Mouse (Mus musculus) stomach, postnatal 0 days (tissue): Measurements from ENCODE around the gene Spag5. TPM values are rescaled to one million over a fixed set of nuclear protein-coding genes. Genes with fewer than 3 reads are reported as not detected.

ENCODE experiments used
- ATAC-seq: fragments of 200-750 bp; cut with Nextera tagmentation; 2 replicates; pipeline ENCODE4 v1.8.0; 2017; ENCODE audit not compliant: low FRiP score, low TSS enrichment
- DNase-seq: peaks from one replicate; pipeline ENCODE4 v3.0.0-alpha.2; 2016; ENCODE audit warnings: low spot score
- H3K27ac ChIP-seq: fragments of 300-500 bp; sonication (generic); replicated peaks from 2 replicates; pipeline ENCODE4 v1.5.1; 2014; ENCODE audit warnings: mild to moderate bottlenecking, control low read depth
- H3K27me3 ChIP-seq: fragments of 300-500 bp; sonication (generic); 2 replicates; pipeline ENCODE4 v1.6.1; 2014; ENCODE audit warnings: low read length; ENCODE audit not compliant: control insufficient read depth, insufficient read depth
- H3K36me3 ChIP-seq: fragments of 300-500 bp; sonication (generic); 2 replicates; pipeline ENCODE4 v1.6.1; 2014; ENCODE audit warnings: low read length, mixed read lengths; ENCODE audit not compliant: control insufficient read depth, insufficient read depth
- H3K4me1 ChIP-seq: fragments of 300-500 bp; sonication (generic); replicated peaks from 2 replicates; pipeline ENCODE4 v1.6.1; 2014; ENCODE audit warnings: antibody characterized with exemption; ENCODE audit not compliant: control insufficient read depth, insufficient read depth
- H3K4me2 ChIP-seq: fragments of 300-500 bp; sonication (generic); replicated peaks from 2 replicates; pipeline ENCODE4 v1.6.1; 2014; ENCODE audit warnings: low read depth, mild to moderate bottlenecking, control low read depth, moderate library complexity
- H3K4me3 ChIP-seq: fragments of 300-500 bp; sonication (generic); 2 replicates; pipeline ENCODE4 v1.5.1; 2014; ENCODE audit warnings: low read depth, low read length, control low read depth
- H3K9ac ChIP-seq: fragments of 300-500 bp; sonication (generic); 2 replicates; pipeline ENCODE4 v1.6.1; 2014; ENCODE audit warnings: mild to moderate bottlenecking, low read length, control low read depth, mixed read lengths
- H3K9me3 ChIP-seq: fragments of 300-500 bp; sonication (generic); 2 replicates; pipeline ENCODE4 v1.6.1; 2016; ENCODE audit warnings: low read length; ENCODE audit not compliant: control insufficient read depth
- CTCF ChIP-seq: IDR thresholded peaks from 2 replicates; pipeline ENCODE4 v1.5.1; 2016; ENCODE audit warnings: antibody characterized with exemption, low read depth, mild to moderate bottlenecking, moderate library complexity
- EP300 ChIP-seq: optimal IDR thresholded peaks from 2 replicates; pipeline ENCODE3; 2016; ENCODE audit warnings: antibody characterized with exemption
- WGBS: fragments of 180-500 bp; shearing (Covaris S2); extraction: QIAGEN DNeasy Blood & Tissue Kit; methylation state at CpG from one replicate; pipeline ENCODE4 v1.1.7; 2014; 5-methylcytosine and 5-hydroxymethylcytosine counted together
- polyA plus RNA-seq: library from polyadenylated mRNA; unstranded; fragments of >200 nt; fragmentation: Nextera tagmentation; extraction: Ambion mirVana; gene quantifications from 2 replicates; pipeline ENCODE4 v1.2.1, GENCODE M21; 2015

Gene Spag5
- polyA plus RNA-seq, 1 experiment from 2014 or later, result 5.7 TPM

DNA sequence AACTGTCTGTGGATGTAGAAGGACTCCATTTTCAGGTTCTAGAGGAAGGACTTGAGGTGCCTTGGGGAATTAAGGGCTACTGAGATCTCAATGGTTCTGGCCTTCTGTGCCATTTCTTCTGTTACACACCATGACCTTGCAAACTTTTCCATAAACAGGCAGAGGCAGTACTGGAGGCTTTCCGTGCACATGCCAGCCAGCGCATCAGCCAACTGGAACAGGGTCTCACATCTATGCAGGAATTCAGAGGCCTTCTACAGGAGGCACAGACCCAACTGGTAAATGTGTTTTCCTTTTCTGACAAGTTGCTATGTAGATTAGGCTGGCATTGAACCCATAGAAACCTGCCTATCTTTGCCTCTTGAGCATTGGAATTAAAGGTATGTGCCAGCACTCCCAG is 12.3 kb downstream of the Spag5 start:
- Histone ChIP-seq H3K9me3 (no peaks in the 10 kb centered on the region), H3K27ac (no peak overlapping the region), H3K4me3 (no peak overlapping the region), H3K4me1 (no peaks in the 10 kb centered on the region), H3K4me2 (no peak overlapping the region), H3K36me3 (peaks cover 12% of the 10 kb centered on the region), H3K9ac (no peak overlapping the region), H3K27me3 (no peaks in the 10 kb centered on the region)
- TF ChIP-seq EP300 (no peak), CTCF (no peak)
- 87% methylated on average over 2 of the region's 2 CpGs for whole genome bisulfite sequencing
- DNase-seq, result no peak
- no peak for ATAC-seq

DNA sequence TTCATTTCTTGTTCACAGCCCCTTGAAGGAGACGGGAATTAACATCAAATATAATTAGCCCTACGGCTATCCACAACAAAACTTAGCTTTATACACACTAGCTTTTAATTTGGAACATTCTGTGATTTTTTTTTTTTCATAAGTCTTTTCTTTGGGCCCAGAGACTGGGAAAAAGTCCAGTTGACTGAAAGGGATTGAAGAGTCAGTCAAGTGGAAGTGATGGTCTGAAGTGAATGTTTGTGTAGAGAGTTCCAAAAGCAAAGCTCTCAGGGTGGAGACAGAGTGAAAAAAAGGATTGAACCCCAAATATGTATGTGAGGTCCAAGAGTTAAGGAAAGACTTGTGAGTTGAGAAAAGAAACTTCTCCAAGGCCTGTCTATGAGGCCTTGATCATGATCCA is 17.1 kb downstream of the Spag5 start:
- no peak for ATAC-seq
- H3K4me2 ChIP-seq, result no peak overlapping the region
- no peaks in the 10 kb centered on the region for H3K4me1 ChIP-seq
- no peak overlapping the region for H3K4me3 ChIP-seq
- H3K9me3 ChIP-seq, result no peaks in the 10 kb centered on the region
- H3K9ac ChIP-seq, result no peak overlapping the region
- WGBS, result 87% methylated on average over 2 of the region's 2 CpGs
- TF ChIP-seq EP300 (no peak), CTCF (no peak)
- no peak overlapping the region for H3K27ac ChIP-seq
- DNase-seq, result no peak
- peaks cover 9% of the 10 kb centered on the region; the same call in 1 of the 2 replicates for H3K36me3 ChIP-seq
- no peaks in the 10 kb centered on the region for H3K27me3 ChIP-seq

DNA sequence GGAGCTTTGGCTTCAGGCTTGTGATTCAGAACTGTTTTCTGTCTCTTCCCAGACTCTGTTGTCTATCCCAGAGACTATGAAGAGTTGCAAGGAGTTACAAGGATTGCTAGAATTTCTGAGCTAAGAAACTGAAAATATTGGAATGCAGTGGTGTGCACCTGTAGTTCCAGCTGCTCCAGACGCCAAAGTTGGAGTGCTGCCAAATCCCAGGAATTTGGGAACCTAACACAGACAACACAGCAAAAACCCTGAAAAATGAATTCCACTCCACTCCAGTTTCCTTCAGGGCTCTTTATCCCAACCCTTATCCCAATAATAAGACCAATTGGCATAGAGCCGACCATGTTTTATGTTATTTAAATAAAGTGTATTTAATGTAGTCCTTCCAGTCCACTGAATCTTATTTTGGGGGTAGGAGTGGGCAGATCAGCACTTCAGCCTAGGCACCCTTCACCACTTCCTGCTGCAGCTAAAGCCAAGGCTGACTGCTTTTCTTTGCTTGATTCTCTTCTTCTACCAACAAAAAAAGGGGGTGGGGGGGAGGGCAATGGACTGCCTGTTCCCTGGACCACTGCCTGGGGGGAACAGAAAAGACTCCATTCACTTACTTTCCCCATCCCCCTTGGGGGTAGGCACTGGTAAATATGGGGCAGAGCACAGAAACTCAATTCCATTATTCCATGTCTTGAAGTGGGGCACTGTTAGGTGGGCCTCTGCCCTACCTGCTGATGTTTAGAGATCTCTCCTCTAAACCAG is 20.9 kb downstream of the Spag5 start:
- H3K4me2 ChIP-seq, result peak overlapping the region; percentile 45

DNA sequence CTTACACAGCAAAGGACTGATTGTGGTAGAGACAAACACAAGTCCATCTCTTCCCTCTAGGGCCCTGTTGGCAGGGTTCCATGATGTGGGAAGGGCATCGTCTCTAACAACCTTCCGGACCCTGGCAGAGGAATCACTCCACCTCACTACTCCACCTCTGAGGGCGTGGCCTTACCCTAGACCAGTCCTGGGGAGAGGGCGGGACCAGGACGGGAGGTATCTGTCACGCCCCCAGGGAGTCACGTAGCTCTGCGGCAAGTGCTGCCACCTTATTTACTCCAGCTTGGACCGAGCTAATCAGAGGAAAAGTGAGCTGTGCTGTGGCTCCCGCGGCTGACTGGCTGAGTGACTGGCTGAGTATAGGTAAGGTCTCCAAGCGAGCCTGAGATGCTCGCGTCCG is 21.5 kb downstream of the Spag5 start, which contains the start of gene Aldoc:
Gene Aldoc, plus strand, starts transcription at position 109 of the 400 bp plus-strand sequence.
- Histone ChIP-seq H3K27me3 (no peaks in the 10 kb centered on the region), H3K4me1 (no peaks in the 10 kb centered on the region), H3K36me3 (no peaks in the 10 kb centered on the region), H3K9me3 (no peaks in the 10 kb centered on the region), H3K4me2 (peak within 1 kb of the TSS; percentile 45), H3K27ac (0 out of 2 replicates have a peak within 1 kb of the TSS, but pooled peaks have one; percentile 24), H3K4me3 (peak within 1 kb of the TSS; percentile 17; the same call in 1 of the 2 replicates), H3K9ac (no peak within 1 kb of the TSS)
- WGBS, result 9% methylated on average over 15 of the region's 15 CpGs
- peak; percentile 97 for ATAC-seq
- DNase-seq, result peak; percentile 95
- TF ChIP-seq EP300, result no peak
- peak; percentile 13; the same call in 1 of the 2 replicates for TF ChIP-seq CTCF

More for the DNA sequence above, 20.9 kb downstream of the Spag5 start:
- Histone ChIP-seq H3K4me3 (no peak overlapping the region), H3K9ac (no peak overlapping the region), H3K27ac (0 out of 2 replicates have a peak overlapping the region, but pooled peaks have one; percentile 18), H3K9me3 (no peaks in the 10 kb centered on the region), H3K4me1 (no peaks in the 10 kb centered on the region), H3K27me3 (no peaks in the 10 kb centered on the region), H3K36me3 (no peaks in the 10 kb centered on the region)
- DNase-seq (no peak), ATAC-seq (peak; percentile 43)
- TF ChIP-seq CTCF (no peak), EP300 (no peak)
- 30% methylated on average over 2 of the region's 2 CpGs for WGBS

DNA sequence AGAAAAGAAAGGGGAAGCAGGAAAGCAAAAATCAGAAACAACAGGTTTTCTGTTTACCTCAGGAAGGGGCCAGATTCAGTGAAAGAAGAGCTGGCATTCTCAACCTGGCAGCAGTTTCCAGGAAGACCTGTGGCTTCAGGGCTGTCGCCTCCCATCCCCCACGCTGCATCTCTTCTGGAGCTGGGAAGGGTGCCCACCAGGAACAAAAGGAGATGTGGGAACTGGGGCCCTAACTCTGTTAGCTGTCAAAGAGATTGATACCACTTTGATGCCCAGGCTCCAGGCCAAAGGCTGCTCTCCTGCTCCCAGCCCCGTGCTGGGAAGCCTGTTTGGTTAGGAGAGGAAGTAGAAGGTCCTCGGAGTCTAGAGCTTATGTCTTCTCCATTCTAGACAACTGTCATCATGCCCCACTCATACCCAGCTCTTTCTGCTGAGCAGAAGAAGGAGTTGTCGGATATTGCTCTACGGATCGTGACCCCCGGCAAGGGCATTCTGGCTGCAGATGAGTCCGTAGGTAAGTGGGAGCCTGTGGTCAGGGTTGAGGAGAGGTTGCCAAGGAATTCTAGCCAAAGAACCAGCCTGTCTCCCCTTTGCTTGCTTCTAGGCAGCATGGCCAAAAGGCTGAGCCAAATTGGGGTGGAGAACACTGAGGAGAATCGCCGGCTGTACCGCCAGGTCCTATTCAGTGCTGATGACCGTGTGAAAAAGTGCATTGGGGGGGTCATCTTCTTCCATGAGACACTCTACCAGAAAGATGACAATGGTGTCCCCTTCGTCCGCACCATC is 22.9 kb downstream of the Spag5 start:
- Histone ChIP-seq H3K4me3 (no peak overlapping the region), H3K9ac (no peak overlapping the region), H3K4me2 (no peak overlapping the region), H3K4me1 (peaks cover 5% of the 10 kb centered on the region; the same call in 1 of the 2 replicates), H3K27ac (no peak overlapping the region), H3K9me3 (no peaks in the 10 kb centered on the region), H3K36me3 (no peaks in the 10 kb centered on the region), H3K27me3 (no peaks in the 10 kb centered on the region)
- ATAC-seq (no peak), DNase-seq (no peak)
- WGBS, result 81% methylated on average over 15 of the region's 15 CpGs
- TF ChIP-seq EP300, result no peak

DNA sequence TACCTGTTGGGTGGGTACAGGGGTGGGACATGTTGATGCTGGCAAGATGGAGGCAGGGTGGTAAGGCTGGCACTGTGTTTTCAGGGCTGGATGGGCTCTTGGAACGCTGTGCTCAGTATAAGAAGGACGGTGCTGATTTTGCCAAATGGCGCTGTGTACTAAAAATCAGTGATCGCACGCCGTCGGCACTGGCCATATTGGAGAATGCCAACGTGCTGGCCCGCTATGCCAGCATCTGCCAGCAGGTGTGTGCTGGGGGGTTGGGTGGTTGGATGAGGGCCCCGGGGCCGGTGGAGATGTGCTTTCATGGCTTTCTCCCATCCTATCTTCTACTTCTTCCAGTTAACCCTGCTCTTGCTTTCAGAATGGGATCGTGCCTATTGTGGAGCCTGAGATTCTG is 23.6 kb downstream of the Spag5 start:
- H3K9me3 ChIP-seq, result no peaks in the 10 kb centered on the region
- no peaks in the 10 kb centered on the region for H3K27me3 ChIP-seq
- no peak overlapping the region for H3K27ac ChIP-seq
- H3K4me2 ChIP-seq, result no peak overlapping the region
- WGBS, result 94% methylated on average over 12 of the region's 12 CpGs
- H3K36me3 ChIP-seq, result no peaks in the 10 kb centered on the region
- no peak for ATAC-seq
- peaks cover 5% of the 10 kb centered on the region; the same call in 1 of the 2 replicates for H3K4me1 ChIP-seq
- no peak for DNase-seq
- no peak overlapping the region for H3K4me3 ChIP-seq
- TF ChIP-seq CTCF, result peak; percentile 5; the same call in 1 of the 2 replicates
- no peak for TF ChIP-seq EP300
- no peak overlapping the region for H3K9ac ChIP-seq
